Mouse (Mus musculus) lung, postnatal 25 days (tissue): ENCODE results near the gene Stk11ip.

Source experiments
- DNase-seq: peaks from one replicate; pipeline ENCODE4 v3.0.0; 2022; ENCODE audit warnings: low spot score

The Stk11ip gene

GRCm38 (mm10) chr1:75504256-75505045, 16.9 kb upstream of the Stk11ip start:
- DNase-seq = no peak

- DNase-seq = peak; percentile 53
Observed at GRCm38 (mm10) chr1:75505159-75505955, 16.0 kb upstream of the Stk11ip start.

- DNase-seq = peak; percentile 41
Observed at GRCm38 (mm10) chr1:75505956-75506831, 15.1 kb upstream of the Stk11ip start, which contains the start of gene Obsl1. Obsl1 (minus strand) TSS chr1:75506452.

DNA sequence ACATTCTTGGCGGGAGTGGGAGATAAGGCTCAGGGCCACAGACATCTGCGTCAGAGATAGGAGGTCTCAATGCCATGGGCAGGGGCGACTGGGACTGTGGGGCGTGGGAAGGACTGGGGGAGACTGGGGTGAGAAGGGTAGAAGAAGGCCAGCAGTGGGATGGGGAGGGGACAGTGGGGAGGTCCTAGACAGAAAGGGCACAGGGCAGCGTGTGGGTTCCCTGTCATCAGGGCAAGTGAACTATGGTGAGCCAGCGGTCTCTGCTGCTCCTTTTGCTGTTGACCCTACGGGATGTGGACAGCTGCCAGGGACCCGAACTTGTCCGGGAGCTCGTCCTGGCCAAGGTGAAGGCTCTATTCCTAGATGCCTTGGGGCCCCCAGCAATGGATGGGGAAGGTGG, 14.3 kb upstream of the Stk11ip start, which contains the start of gene Inha:
Gene Inha, plus strand, starts transcription at position 72 of the 400 bp plus-strand sequence.
- no peak for DNase-seq

GRCm38 (mm10) chr1:75509586-75509985, 11.7 kb upstream of the Stk11ip start:
- DNase-seq = no peak

GRCm38 (mm10) chr1:75510154-75510553, 11.2 kb upstream of the Stk11ip start:
- DNase-seq = no peak

DNA sequence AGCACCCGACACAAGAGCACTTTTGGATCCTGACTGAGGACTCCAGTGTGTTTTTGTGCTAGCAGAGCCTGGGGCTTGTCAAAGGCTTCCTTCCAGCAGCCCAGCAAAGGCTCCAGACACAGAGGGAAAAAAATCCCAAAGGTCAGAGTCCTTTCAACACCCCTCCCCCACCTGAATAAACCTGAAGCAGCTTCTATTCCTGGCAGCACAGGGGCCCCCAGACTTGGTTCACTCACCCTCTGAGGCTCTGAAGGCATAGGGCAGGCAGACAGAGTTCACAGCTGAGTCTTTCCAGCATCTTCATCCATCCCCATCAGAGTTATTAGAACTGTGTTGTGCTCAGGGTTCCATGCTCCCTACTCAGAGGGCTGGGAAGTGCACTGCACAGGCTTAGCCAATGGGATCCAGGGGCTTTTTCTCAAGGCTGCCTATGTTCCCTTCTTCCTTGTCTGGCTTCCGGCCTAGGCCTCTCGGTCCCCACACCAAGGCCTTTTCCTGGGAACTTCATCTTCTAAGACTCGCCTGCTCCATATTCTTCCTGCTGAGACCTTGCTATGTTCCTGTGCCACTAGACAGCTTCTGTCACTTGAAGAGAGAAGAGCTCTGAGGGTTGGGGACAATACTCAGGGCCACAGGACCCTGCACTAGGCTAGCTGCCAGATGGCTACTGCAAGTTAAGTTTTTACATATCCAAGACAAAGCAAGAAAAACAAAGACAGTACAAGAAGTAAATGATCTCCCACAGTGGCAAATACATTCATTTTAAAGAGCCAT, 9.7 kb upstream of the Stk11ip start:
- no peak for DNase-seq

DNA sequence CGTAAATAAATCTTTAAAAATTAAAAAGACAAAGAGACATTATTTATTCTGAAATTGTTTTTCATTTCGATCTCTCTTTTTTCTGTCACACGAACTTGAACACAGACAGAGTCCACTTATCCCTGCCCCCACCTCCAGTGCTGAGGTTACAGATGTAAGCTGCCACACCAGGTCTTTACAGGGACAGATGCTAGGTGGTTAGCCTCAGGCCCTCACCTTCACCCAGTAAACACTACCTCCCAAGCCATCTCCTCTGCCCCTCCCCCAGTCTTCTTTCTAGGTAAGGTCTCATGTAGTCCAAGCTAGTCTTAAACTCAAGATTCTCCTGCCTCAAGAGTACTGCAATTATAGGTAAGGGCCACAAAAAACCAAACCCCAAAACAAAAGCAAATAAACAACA, 8.8 kb upstream of the Stk11ip start:
- no peak for DNase-seq

GRCm38 (mm10) chr1:75516703-75517380, 4.5 kb upstream of the Stk11ip start:
- DNase-seq = no peak

- no peak for DNase-seq
Observed at GRCm38 (mm10) chr1:75517984-75518383, 3.3 kb upstream of the Stk11ip start.

DNA sequence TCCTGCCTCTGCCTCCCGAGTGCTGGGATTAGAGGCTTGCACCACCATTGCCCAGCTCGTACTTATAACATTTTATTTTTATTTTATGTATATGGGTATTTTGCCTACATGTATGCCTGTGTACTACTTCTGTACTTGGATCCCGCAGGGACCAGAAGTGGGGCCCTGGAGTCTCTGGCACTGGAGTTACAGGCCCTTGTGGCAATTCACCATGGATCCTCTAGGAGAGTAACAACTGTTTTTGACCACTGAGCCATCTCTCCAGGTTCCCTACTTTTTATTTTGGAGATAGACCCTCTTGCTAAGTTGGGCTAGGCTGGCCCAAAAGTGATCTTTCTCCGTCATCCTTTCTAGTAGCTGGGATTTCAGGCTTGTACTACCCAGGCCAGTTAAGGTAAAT, 2.9 kb upstream of the Stk11ip start:
- no peak for DNase-seq

GRCm38 (mm10) chr1:75519576-75519975, 1.8 kb upstream of the Stk11ip start:
- no peak for DNase-seq

GRCm38 (mm10) chr1:75524679-75525078, 3.4 kb downstream of the Stk11ip start:
- DNase-seq = no peak

DNA sequence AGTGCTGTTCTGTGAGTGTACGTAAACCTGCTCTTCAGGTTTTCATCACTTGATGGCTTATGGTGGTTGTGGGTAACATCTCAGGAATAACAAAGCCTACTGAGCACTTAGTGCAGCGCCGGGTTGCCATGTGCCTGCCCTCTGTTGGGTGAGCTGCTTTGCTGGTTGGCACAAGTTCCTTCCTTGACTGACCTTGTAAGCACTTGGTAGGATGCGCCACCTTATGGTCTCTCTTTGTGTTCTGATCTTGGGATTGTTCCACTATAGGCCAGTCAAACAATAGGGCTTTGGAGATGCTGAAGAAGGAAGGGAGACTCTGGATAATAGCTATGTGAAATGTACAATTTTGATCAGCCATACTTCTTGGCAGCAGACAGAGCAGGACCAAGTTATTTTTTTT, 9.2 kb downstream of the Stk11ip start:
- no peak for DNase-seq

GRCm38 (mm10) chr1:75532280-75533172, 11.2 kb downstream of the Stk11ip start:
- no peak for DNase-seq

GRCm38 (mm10) chr1:75533325-75534252, 12.3 kb downstream of the Stk11ip start:
- DNase-seq = no peak

- no peak for DNase-seq
Observed at GRCm38 (mm10) chr1:75537587-75537986, 16.3 kb downstream of the Stk11ip start.

GRCm38 (mm10) chr1:75538597-75539190, 17.4 kb downstream of the Stk11ip start:
- no peak for DNase-seq
